Mouse (Mus musculus) kidney, adult 11 months (tissue): ENCODE results near the gene Amt.
A peak's percentile ranks its signal among the peaks of the same experiment; 100 is the strongest.

ENCODE experiments used
- DNase-seq: peaks from one replicate; pipeline ENCODE4 v3.0.0; 2022

The Amt gene

DNA sequence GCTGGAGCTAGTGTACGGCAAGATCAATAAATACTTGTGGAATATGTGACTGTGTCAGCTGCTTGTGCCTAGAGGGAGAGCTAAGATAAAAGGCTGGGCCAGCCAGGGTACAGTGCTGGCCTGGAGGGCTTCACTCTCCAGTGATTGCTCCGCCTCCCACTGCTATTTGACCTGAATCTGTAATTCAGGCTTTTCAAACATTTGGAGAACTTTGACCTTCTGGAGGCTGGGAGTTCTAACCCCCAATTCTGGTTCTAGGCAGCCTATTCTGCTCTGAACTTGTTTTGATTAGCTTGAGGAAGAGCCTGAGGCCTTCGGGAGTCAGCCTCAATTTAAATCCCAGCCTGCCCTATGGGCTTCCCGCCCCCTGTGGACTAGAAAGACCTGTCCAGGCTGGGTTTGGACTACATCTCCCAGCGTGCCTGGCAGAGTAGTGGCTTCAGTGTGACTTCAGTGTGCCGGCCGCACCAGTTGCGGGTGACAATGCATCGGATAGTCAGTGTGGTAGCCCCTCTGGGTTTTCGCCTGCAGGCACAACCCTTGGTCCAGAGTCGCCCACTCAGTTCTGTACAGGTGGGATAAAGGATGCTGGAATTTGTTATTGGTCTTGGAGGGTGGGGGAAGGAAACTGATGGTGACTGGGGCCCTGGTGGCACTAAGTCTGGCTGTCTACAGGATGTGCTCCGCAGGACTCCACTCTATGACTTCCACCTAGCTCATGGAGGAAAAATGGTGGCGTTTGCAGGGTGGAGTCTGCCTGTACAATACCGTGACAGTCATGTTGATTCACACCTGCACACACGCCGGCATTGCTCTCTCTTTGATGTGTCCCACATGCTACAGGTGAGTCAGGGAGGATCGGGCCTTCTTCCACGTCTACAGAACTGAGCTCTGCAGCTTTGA, at the start of gene Amt:
Gene Amt, plus strand, starts transcription at position 401 of the 903 bp plus-strand sequence.
- peak; percentile 94 for DNase-seq

GRCm38 (mm10) chr9:108248957-108249356, 47.7 kb upstream of the Amt start:
- DNase-seq = no peak

- DNase-seq = no peak
Observed at GRCm38 (mm10) chr9:108251877-108252276, 44.8 kb upstream of the Amt start.

DNA sequence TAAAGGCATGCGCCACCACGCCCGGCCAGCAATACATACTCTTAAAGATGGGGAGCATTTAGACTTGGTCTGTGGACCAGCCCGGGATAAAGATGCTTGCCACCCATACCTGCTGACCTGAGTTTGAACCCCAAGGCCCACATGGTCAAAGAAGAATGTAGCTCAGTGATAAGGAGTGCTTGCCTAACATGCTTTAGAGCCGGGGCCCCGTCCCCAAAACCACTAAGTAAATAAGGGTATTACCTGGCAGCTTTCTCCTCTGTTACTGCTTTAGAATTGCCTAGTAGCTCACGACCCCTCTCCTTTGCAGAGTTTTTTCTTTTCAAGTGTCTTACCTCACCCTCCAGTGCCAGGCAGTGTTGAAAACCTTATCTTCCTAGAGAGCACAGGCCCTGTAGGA, 43.9 kb upstream of the Amt start:
- DNase-seq = no peak

GRCm38 (mm10) chr9:108260526-108260925, 36.1 kb upstream of the Amt start:
- no peak for DNase-seq

DNA sequence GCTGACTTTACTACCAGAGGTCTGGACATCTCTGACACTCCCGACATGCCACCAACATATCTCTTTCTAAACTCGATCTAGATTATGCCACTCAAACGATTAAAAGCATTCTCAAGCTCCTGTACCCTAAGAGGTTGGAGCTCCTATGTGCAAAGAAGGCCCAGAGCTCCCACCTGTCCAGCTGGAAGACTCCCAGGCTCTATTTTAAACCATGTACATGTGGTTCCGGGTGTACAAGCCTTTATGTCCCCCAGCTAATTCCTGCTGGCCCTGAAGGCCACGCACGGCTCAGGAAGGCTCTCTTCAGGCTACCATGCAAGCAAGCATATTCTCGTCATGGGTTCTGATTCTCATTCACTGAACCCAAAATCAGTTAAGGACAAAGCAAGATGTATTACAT, 34.8 kb upstream of the Amt start:
- no peak for DNase-seq

DNA sequence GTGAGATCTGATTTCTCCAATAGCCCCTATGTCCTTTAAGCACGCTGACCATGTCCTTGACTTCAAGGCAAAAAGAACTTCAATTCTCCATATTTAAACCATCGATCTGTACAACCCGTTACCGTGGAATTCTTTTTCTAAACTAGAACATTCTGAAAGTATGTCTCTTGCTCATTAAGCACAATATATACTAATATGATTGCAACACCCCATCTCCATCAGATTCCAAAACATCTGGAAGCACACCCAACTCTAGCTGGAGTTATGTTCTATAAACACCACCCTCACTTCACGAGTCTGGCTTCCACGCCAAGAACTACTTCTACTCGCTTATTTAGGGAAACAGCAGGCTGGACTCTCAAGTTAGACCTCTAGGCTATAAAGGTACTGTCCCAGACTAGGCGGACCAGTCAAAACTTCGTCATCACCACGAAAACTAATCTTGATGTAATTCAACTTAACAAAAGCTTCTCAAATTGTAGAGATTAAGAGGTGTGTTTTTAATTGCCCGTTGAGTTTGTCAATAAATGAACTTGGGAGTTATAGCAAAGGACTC, 34.1 kb upstream of the Amt start:
- no peak for DNase-seq

DNA sequence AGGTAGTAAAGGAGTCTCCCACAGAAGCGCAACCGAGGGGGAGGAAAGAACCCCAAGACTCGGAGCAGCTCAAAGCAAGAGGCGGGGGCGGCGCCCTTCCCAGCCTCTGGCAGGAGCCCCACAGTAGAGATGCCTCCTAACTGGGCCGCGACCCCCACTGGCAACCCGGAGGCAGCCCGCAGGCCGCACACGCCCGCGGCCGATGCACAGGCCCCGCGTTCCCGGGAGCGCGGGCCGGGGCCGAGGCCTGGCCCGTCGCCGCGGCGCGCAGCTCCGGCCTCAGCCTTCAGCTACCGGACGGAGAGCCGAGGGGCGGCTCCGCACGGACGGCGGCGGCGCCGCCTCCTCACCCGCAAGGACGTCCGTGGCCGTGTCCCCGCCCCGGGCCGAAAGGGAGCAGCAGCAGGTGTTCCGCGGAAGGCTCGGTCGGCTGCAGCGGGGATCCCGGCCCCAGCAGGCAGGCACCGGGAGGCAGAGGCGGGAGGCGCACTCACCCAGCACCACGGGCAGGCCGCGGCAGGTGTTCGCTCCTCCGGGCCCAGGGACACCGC, 33.4 kb upstream of the Amt start:
- no peak for DNase-seq

DNA sequence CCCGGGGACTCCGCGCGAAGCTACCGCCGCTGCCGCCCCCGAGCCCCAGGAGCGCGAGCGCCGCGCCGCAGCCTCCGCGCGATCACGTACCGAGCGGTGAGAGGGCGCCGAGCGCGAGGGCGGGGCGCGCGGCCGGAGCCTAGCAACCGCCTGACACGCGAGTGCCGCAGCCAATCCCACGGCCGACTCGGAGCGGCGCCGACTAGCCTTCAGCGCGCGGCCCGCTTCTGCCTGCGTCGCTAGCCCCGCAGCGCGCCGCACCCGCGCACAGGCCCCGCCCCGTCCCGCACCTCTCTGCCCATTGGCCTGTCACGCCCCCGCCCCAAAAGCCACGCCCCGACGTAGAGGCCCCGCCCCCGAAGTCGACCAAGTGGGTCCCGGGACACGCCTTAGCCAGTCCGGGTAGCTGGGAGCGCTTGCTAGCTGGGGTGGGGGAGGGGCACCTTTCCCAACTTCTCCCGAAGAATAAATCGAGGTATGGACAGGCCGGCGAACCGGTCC, 32.9 kb upstream of the Amt start, which contains the start of gene Dag1:
Gene Dag1, minus strand, starts transcription at position 269 of the 501 bp plus-strand sequence.
- peak; percentile 98 for DNase-seq

DNA sequence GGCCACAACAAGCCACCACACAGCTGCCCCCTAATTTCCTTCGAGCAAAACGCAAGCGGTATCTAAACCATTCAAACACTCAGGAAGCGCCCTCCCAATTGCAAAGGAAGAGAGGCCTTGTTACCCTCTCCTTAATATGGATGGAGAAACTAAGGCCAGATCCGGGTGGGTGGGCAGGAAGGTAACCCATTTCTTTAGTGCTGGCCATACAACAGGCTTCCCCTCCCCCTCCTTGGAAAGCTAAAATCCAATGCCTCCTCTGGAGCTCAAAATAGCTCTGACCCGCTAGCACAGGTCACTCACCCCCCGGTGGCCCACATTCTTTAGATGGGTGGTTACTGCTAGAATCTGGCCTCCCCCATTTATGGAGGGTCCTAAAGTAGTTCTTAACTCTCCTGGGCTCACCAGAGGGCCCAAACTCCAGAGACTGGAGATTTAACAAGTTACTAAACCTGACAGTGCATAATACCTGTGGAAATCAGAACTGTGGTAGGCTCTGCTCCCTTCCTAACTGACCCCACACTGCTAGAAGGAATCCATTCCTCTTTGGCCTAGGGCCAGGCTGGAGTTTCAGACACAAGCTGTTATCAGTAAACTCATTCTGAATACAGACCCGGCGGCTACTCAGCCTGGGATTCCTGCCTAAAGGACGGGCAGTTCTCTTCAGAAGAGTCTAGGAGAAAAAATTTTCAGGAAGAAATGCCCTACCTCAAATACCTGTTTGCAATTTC, 32.3 kb upstream of the Amt start:
- no peak for DNase-seq

GRCm38 (mm10) chr9:108266261-108266935, 30.3 kb upstream of the Amt start:
- DNase-seq = no peak

DNA sequence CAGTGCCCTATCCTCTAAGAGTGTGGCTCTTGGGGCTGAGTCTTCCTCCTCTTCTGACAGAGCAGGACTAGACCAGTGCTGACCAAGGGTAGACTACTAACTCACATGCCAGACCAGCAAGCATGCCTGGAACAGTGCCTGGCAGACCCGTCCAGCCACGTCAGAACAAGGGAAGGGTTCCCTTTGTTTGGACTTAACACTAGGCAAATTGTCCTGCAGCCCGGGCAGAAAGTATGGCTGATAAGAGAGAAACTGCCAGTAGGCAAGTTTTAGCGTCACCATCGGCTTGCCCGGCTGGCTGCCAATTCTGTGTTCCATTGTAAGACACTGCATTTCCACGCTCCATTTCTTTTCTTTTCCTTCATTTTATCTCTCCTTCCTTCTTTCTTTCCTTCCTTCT, 29.0 kb upstream of the Amt start:
- peak; percentile 33 for DNase-seq

DNA sequence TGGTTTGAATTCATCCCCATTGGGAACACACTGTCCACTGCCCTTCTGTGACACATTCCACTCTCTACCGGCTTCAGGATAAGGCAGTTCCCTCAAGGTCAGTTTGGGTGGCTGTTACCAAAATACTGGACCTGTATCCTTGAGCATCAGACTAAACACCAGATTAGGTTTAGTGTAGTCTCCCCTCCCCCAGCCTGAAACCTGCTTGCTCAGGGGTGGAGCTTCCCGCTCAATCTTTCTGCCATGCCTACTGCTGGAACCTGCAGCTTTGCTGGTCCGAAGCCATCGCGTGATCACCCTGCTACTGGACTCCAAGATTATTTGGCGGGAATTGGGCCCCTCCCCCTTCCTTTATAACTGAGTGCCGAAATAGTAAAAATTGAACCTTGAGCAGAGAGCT, 28.0 kb upstream of the Amt start:
- peak; percentile 47 for DNase-seq

GRCm38 (mm10) chr9:108271941-108272340, 24.7 kb upstream of the Amt start:
- DNase-seq = peak; percentile 52

GRCm38 (mm10) chr9:108272691-108273090, 24.0 kb upstream of the Amt start:
- DNase-seq = no peak

DNA sequence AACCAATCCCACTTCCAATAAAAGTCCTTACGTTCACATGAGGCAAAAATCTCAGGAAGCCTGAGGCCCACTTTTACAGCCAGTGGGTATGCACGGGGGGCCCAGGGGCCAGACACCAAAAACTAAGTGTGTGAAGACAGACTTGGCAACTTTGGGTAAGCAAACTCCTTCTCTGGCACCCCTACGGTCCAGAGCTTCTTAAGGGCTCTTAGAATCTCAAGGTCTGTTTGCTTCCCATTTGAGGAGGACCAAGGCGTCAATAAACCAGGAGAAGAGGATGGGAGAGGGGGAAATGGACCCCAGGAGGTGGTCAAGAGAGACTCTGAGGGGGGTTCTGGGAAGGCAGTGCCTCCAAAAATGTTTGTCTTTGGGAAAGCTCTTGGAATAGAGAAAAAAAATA, 23.2 kb upstream of the Amt start:
- DNase-seq = no peak

GRCm38 (mm10) chr9:108274476-108275330, 21.9 kb upstream of the Amt start:
- DNase-seq = no peak

DNA sequence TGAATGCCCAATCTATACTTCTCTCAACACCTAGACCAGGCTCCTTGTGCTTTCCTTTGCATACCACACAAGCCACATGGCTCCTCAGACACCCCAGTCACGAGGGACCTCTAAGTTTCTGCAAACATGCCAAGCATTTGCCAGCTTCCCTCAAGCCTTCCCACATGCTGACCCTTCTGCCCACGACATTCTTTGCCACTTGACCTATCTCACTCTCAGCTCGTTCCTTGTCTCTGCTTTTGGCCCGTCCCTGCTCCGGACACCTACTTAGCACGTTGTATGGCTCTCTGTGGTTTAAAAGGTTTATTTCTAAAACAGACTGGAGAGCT, 21.4 kb upstream of the Amt start:
- no peak for DNase-seq

GRCm38 (mm10) chr9:108278697-108279450, 17.8 kb upstream of the Amt start:
- no peak for DNase-seq

- DNase-seq = peak; percentile 72
Observed at GRCm38 (mm10) chr9:108280071-108280828, 16.4 kb upstream of the Amt start.
